Mouse (Mus musculus) CD4-positive, CD25-positive, alpha-beta regulatory T cell, adult 9 weeks (primary cell): ENCODE data around the gene Ankdd1b. TPM values are rescaled to one million over a fixed set of nuclear protein-coding genes. Genes with fewer than 3 reads are reported as not detected.

Experiments used
- polyA plus RNA-seq: library from polyadenylated mRNA; unstranded; fragments of 100-300 nt; shearing (Covaris generic); gene quantifications from one replicate; pipeline ENCODE4 v1.2.1, GENCODE M21; 2017

Ankdd1b gene
- polyA plus RNA-seq = not detected

GRCm38 (mm10) chr13:96470957-96471356 is at the start of gene Ankdd1b:
Gene Ankdd1b, minus strand, starts transcription at chr13:96471198.

DNA sequence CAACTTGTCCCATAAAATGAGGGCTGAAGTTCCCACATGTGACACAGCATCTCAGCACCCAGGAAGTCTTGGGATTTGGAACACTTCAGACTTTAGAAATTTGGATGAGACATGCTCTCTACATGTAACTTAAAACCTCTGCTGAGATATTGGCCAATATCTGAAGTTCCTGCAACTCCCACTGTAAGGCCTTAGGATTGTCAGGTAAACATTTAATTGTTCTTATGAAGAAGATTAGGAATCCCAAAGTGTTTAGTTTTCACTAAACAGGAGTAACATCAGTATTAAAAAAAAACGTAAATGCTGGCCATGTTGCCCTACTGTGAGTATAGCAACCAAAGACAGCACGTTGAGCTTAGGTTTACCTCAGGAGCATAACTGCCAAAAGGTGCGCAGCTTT is 19.4 kb upstream of the Ankdd1b start, which contains the start of gene Gm17622:
Gm17622 (plus strand) TSS at position 301 of the 400 bp plus-strand sequence.

GRCm38 (mm10) chr13:96388042-96388888 is 82.7 kb downstream of the Ankdd1b start, which contains the start of gene Poc5:
Gene Poc5, plus strand, starts transcription at chr13:96388294.

Other genes with a start within 250 kb of the Ankdd1b start
- 30.6 TPM for gene Poc5, start 82.9 kb downstream of the Ankdd1b start, polyA plus RNA-seq
- not detected for gene Gm17622, start 19.5 kb upstream of the Ankdd1b start, polyA plus RNA-seq
- 23.9 TPM for gene Polk, start 71.4 kb upstream of the Ankdd1b start, polyA plus RNA-seq
- 5.6 TPM for gene Col4a3bp, start 71.4 kb upstream of the Ankdd1b start, polyA plus RNA-seq
- 82.8 TPM for gene Hmgcr, start 199.7 kb upstream of the Ankdd1b start, polyA plus RNA-seq